Mouse (Mus musculus): Measurements from ENCODE around the gene Plppr1.

DNA sequence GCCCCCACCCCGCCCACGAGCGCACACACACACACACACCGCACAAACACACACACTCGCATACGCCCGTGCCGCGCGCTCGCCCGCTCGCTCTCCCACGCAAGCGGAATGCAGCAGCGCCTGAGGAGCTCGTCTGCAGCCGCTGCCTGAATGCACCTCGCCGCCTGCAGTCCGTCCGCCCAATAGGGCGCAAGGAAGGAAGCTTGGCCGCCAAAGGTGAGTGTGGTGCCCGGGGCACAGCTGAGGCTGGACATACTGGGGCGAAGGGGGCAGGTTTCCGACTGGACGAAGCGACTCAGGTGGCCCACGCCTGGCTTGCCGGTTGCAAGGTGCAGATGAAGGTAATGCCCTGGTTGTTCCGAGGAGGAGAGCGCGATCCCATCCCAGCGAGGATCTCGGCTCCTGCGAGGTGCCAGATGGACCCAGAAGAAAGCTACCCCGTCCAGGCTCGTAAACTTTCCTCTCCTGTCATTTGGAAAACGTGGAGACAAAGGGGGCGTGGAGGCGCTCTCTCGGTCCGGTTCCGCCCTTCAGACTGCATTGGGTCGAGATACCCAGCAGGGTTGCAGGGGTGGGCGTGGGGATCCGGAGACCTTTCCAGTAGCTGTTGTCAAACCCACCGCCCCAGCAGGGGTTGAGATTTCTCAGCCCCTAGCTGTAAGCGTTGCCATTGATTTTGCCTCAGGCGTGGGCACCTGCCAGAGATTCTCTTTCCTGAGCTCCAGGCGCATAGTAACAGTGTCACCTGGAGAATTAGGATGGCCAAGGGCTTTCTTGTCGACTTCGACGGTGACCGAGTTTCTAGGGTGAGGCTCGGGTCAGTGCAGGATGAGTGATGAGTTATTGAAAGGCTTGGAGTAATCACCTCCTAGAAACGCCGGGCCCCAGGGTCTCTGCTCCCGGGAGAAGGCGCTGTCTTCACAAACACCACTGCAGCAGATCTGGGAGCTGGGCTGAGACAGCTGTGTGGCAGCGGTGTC, 619 bp downstream of the Plppr1 start:
- TF ChIP-seq CTCF (IDR thresholded peaks at IDR 0.05; ENCODE audit: control insufficient read depth, insufficient read depth, insufficient read length): no peak
- no peak for TF ChIP-seq USF1 (IDR thresholded peaks at IDR 0.05; ENCODE audit: low read depth)
